Mouse (Mus musculus) 416B (cell line): Measurements from ENCODE around the gene Cmip.
A peak's percentile ranks its signal among the peaks of the same experiment; 100 is the strongest.

ENCODE experiments used
- DNase-seq: peaks from one replicate; pipeline ENCODE4 v3.0.0; 2011; ENCODE audit warnings: low read depth

Gene Cmip

DNA sequence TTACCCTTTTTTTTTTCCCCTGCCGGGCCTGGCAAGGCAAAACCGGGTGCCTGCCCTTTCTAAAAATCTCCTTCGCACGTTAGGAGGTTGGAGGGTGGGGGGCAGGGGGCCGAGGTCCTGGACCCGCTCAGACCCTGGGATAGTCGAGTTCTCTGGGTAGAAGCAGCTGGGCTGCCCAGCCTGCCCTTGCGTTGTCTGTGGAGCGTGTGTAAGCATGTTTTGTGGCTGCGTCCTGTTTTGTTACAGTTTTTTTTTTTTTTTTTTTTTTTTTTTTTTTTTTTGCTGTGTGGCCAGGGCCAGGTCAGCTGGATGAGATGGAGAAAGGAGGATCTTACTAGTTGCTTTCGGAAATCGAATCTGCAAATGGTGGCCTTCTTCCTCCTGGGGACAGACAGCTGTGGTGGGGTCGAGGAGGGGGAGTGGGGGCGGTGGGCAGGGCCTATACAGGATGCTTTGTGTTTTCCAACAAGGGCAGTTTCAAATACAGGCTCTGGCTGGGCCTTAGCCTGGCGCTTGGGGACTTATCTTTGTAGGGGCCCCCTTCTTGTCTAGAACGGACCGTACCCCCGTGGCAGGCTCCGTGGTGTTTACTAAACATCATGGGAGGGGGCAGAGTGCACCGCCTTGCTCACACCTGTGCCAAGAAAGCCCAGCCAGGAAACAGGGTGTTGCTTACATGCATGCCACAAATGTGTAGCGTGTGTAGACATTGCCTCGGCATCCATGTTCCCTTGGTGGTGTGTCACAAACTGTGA lies 1.1 kb downstream of the Cmip start:
- peak; percentile 81 for DNase-seq

GRCm38 (mm10) chr8:117258576-117259040 lies 1.7 kb downstream of the Cmip start:
- peak; percentile 57 for DNase-seq

DNA sequence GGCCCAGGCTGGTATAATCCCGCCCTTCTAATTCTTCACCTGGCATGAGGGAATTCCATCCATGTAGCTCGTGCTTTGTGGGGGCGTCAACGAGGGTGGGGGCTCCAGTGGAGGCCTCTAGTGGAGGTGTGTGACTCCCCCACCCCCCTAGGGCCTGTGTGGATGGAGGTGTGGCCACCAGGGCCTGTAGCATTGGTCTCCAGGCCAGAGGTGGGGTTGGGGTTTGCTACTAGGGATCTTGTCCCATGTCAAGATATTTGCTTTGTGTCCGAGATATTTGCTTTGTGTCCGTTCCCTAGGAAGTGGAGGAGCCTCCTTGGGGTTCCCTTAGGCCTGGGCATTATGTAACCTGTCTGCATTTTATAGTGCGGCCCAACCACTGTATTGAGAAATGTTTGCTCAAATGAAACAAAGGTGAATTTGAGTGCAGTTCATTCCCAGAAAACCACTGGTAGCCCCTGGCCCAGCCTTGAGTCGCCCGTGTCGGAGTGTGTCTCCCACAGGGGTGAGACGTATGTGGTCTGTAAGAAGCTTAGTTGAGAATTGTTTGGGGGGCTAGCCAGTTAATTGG lies 2.7 kb downstream of the Cmip start:
- DNase-seq: no peak

- no peak for DNase-seq
Measured at GRCm38 (mm10) chr8:117260234-117260929, 3.5 kb downstream of the Cmip start.

DNA sequence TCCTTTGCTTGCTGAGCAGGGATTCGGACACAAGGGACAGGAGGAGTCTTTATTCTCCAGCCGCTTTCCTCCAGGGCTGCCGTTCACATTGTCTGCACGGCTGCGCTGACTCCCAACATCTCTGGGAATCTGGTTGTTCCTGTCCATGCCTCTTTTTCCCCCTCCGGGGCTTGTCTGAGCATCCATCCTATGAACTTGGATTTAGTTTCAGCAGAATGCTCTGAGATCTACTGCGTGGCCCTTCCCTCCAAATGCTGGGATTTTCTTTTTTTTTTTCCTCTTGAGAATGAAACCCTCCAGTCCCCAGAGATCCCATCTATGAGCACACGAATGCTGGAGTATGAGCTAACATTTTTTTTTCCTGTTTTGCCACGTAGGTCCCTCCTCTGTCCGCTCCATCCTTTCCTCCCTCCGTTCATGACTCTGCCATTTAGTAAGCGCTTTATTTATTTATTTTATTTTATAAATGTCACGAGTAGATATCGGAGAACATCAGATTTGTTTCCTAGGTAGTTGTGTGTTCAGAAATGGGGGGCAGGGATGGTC lies 4.1 kb downstream of the Cmip start:
- no peak for DNase-seq

DNA sequence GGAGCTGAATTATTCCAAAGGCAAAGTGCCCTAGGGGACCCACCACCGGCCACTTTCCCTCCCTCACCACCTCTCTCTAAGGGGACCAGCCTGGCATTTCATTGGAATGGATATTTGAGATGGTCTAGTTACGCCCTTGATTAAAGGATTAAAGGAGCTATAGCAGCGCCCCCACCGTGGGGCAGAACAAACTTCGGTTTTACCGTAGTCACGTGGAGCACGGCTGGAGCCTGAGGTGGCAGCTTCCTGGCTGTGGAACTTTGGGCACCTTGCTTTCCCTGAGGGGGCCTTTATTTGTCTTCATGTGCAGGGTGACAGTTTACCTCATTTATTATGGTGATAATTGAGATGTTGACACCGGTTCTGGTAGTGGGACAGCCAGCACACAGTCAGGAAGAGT lies 4.8 kb downstream of the Cmip start:
- DNase-seq: no peak

GRCm38 (mm10) chr8:117262685-117263084 lies 5.8 kb downstream of the Cmip start:
- peak; percentile 80 for DNase-seq

GRCm38 (mm10) chr8:117263442-117263841 lies 6.6 kb downstream of the Cmip start:
- DNase-seq: peak; percentile 85

DNA sequence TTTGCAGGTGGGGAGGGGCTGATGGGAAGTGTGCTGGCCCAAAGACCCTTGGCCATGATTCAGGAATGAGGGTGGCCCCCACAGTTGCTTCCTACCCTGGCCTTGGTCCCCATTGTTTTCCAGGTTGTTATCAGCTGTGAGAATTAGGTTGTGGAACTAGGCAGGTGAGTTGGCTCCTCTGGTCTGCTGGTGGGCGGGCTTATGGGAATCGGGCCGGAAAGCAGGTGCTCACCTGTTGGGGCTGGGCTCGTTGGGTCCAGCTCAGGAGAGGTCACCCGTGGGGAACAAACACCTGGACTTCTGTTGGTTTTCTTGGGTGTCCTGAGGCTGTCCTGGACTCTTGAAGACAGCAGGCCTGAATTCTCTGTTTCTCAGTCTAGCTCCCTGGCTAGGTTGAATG lies 8.2 kb downstream of the Cmip start:
- no peak for DNase-seq

DNA sequence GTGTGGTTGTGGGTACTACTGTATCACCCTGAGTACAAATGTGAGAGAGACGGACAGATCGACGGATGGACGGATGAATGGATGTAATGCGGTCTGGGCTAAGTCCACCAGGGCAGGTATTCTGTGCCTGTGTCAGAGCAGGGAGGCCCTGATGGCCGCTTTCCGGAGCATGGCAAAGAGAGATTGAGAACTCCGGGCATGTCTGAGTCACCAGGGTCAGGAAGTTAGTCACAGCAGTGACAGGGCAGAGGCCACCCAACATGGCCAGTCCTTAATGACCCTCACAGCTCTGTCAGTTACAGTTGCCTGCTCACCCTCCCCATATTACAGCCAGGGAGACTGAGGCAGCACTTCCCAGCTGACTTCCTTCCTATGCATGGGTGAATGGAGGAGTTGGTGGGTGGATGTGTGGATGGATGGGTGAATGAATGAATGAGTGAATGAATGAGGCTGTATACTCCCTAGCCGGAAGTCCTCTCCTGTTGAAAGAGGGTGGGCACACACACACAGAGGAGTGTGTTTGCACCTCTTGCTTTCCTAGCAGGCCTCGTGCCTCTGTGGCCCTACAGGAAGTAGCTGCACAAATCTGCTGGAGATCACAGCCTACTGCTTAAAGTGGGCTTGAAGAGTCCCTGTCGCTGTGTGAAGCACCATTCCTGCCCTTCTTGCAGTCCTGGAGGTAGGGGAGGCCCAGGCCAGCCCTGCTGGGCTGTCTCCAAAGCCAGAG lies 10.7 kb downstream of the Cmip start:
- DNase-seq: peak; percentile 93

- no peak for DNase-seq
Measured at GRCm38 (mm10) chr8:117278234-117278633, 21.4 kb downstream of the Cmip start.

DNA sequence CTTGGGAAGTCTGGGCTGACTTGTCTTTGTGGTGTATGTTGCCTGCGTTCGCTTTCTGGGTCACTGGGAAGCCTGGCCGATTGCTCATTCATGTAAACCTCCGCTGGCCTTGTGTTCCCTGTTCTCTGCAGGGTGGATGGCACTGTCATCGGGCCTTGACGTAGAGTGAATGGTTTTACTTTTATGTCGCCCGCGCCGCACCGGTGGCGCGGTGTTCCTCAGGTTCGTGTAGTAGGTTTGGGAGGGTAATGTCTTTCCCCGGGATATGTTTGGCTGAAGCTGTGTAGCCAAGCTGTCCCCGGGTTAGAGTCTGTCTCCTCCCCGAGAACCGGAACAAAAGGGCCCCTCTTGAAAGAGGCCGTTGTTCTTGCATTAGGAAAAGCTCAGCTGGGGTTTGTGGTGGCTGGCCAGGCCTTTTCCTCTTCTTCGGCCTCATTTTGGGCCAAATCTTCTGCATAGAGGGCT lies 21.8 kb downstream of the Cmip start:
- DNase-seq: no peak

DNA sequence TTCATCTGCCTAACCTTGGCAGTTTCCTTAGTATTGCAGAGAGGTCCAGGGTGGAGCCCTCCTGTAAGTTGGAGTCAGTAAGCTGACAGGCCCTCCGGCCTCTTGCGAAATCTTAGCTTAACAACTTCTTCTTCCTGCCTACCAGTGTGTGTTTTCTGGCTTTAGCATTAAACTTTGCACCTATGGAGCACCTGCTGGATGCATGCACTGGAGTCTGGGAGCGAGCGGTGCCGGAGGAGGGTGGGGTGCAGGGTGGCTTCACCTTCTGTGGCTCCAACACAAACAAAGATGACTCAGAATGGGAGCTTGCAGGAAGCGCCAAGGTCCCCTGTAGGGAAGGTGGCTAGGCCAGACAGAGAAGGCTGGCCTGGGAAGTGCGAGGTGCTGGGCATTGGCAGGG lies 23.6 kb downstream of the Cmip start:
- peak; percentile 90 for DNase-seq

DNA sequence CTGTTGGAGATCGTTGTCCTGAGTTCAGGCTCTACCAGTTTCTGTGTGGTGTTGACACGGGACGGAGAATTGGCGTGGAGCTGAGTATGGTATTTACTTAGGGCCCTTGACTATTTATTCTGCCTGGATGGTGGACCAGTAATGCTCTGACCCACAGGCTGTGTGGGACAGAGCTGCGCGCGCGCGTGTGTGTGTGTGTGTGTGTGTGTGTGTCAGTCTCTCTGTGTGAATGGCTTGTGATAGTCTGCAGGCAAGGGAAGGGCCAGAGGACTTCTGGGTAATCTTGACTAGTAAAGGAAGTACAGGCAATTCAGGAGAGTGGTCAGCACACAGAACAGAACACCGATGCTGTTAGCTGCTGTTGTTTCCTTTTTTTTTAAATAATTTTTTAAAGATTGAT lies 24.8 kb downstream of the Cmip start:
- peak; percentile 71 for DNase-seq

DNA sequence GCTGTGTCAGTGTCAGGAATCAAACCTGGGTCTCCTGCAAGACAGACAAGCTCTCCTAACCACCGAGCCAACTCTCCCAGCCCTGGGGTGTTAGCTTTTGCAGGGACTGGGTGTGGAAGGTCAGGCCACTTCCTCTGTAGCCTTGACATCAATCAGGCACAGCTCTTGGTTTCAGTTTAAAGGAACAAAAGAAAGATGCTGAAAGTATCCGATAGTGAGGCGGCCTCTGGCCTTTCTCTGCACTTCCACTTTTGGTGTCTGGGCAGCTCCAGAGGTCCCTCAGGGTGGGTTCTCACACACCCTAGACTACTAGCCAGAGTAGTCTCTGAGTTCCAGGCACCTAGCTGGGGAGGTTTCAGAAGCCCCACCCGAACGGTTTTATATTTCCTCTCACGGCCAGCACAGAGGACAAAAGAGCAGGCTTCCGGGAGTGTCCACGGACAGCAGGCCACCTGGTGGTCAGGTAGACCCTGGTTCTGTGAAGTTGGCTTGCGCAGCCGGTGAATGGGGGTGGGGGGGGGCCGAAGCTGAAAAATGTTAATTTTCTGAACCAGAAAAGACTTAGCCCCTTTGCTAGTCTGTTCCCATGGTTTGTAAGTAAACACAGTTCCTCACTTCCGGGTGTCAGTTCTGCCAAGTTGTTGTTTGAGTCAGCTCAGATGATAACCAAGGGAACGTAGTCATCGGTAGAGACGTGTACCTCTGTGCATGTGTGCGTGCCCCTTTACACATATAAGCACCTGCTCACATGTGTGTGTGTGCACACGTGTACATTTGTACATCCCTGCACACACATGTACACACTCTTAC lies 25.5 kb downstream of the Cmip start:
- DNase-seq: peak; percentile 73

DNA sequence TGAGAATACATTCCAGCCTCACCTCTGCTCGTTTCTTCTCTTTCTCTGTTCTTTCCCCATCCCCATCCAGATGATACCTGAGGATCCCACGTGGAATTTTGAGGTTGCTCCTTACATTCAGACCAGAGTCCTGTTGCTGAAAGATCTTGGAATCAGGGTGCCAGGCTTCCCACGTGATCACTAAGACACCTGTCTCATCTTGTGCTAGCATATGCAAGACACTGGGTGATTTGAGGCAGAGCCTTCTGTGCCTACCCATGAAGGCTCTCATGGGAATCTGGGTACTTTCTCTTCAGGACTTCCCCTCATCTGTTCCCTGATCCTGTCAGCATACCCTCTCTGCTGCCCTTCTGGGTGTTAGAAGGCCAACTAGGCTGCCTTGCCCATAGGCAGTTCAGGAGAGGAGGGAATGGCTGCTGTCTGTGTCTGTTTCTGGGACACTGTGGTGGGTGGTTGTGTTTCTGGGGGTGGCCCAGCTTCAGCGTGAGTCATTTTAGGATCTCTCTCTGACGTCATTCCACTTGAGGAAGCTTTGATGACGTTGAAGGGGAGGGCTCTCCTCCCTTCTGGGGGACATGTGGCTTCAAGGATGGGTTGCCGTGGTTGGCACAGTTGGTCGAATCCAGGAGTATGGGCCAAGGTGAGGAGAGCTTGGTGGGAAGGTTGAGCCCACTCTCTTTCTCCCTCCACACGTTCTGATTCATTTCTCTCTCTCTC lies 28.1 kb downstream of the Cmip start:
- peak; percentile 34 for DNase-seq

DNA sequence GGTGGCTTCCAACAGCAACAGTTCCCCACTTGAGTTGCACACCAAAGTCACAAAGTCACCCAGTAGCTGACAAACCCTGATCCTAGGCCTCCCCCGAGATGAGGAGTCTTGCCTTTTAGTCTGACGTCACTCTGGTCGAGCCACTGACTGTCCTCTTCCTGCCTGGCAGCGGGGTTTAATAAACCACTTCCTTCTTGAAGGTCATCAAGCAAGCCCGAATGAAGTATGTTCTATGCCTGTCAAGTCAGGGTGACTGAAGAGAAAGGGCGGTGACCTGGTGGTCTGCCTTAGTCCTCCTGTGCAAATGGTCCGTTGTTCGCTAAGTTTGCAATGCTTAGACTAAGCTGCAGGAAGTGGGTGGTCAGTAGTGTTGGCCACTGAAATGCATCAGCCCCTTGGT lies 31.1 kb downstream of the Cmip start:
- peak; percentile 94 for DNase-seq

DNA sequence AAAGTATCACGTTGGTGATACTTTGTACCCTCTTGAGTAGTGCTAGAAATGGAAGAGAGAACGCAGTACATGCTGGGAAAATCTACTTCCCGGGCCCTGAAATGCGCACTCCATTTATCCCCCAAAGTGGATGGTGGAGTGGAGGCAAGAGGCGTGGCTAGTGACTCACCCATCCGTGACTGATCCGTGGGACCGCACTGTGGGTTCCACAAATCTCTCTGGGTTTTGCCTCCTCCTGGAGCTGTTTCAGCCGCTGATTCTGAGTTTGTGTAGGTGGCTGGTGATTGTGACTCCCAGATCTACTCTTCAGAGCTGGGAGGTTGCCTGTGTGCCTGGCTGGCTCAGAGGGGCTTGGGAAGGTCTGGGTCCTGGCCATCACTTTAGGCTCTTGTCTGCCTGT lies 32.2 kb downstream of the Cmip start:
- peak; percentile 31 for DNase-seq

- no peak for DNase-seq
Measured at GRCm38 (mm10) chr8:117290506-117290905, 33.6 kb downstream of the Cmip start.

DNA sequence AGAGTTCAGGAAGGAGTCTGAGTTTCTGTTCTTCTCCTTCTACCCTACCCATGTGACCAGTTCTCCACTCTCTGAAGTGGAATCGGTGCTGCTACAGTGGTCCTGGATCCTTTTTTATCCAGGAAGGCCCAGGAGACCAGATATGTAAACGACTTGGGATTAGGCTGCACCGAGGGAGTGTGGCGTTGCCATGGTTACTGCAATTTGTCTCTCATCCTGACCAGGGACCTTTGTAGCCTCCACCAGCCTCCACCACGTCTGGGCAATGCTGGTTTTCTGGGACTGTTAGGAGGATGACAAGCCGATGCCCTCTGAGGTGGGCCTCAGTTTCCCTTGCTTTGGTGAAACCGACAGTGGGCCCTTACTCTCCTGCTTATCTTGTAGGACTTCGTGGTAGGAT lies 35.4 kb downstream of the Cmip start:
- DNase-seq: no peak

- peak; percentile 59 for DNase-seq
Measured at GRCm38 (mm10) chr8:117294812-117295211, 37.9 kb downstream of the Cmip start.
